Mouse (Mus musculus) cerebellum, postnatal 25 days (tissue): ENCODE measurements at regions not wholly inside any gene's neighbourhood (a gene's known extent, or its start where the extent isn't known, plus 50 kb on each side); places are given as distances from the start of the nearest gene placed in this dataset.
A peak's percentile ranks its signal among the peaks of the same experiment; 100 is the strongest.
"Not testable (repeated sequence)": the region's sequence is repeated elsewhere in the genome, so short reads cannot be mapped to it uniquely, and the experiment has no call there.

Source experiments
- DNase-seq, 2 experiments: peaks; one replicate each; pipeline ENCODE4 v3.0.0; 2021; ENCODE audit warnings: mixed read lengths in 2 of 2

DNA sequence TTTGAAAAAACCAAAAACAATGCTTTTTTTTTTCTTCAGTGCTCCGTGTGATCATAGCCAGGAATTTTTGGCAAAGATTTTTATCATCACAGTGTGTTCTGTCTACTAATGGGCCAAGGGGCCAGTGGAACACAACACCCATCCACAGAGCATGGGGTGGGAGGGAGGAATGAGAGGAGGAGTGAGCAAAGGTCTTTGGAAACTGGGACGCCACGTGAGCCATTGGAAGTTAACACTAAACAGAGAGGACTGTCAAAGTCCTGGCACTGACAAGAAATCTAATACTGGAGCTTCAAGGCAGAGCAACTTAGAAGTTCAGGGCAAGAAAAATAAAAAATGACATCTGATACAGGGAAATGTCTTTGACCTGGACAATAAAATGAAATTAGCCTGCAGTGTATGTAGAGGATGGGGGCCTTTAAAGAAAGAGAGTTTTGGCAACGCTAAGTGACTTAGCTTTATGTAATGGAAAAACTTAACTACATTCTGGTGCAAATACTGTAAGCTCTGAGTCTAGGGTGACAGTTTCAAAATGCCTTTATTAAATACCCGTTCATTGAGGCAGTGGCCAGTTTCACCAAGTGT, 133.5 kb upstream of the Gm12728 start:
- no peak for DNase-seq

DNA sequence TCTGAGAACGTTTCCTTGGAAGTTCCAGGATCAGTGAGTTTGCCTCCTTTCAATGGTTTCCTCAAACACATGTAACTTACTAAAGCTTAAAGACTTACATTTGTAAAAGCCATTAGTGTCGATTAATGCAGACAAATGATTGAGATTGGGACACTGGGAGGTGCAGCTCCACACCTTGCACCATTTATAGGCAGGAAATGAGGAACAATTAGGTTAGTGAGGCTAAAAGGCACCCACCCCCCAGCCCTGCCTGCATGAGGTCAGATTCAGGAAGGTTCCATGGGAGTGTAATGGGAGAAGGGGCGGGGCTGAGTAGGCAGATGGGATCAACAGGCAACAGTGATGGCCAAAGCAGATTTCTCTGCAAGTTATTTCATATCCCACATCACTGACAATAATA, 131.1 kb upstream of the Gm12728 start:
- DNase-seq = no peak

DNA sequence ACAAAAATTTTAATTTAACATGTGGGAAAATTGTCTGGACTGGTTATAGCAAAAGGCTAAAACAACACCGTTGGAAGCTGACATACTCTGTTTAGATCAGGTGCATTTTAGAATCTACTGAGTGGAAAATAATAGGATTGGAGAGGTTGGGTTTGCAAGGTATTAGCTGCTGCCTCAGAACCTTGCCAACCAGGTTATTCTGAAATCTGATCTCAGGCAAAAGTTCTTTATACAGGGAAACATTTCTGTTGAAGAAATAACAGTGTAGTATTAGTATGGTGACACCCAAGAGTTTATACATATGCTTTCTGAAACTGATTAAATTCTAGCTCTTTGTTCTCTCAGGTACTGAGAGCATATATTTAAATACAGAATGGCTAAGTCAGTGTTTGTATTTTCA, 113.0 kb upstream of the Gm12728 start:
- no peak for DNase-seq

DNA sequence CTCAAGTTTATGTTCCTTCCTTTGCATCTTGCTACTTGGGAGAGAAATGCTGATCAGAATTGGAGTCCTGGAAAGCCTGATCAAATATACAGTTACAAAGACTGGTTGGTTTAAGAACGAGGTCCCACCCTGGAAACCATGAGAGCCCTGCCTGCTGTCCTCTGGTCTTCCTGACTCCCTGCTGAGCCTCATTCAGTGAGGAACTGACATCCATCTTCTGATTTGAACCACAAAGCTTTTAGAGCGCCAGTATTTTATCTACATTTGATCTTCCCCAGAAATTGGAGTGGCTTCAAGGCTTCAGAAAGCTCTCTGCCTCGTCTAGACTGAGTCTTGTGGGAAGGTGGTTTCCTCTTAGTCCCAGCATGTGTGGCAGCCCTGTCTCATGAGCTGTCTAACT, 99.0 kb upstream of the Gm12728 start:
- DNase-seq = no peak

DNA sequence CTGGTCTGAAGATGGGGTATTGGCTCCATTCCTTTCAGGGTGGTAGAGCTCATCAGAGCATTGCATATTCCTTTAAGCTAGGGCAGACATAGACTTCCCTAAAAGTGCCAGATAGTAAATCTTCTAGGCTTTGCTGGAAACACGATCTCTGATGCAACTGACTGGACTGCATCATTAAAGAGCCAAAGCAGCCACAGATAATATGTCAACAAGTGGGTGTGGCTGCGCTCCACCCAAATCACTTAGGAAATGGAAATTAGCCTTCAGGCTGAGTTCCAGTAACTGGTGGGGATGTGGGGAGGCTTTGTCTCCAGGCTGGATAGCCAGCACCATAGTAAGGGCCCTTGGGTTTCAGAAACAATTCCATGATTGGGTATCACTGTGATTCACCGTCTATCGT, 97.3 kb upstream of the Gm12728 start:
- no peak for DNase-seq

DNA sequence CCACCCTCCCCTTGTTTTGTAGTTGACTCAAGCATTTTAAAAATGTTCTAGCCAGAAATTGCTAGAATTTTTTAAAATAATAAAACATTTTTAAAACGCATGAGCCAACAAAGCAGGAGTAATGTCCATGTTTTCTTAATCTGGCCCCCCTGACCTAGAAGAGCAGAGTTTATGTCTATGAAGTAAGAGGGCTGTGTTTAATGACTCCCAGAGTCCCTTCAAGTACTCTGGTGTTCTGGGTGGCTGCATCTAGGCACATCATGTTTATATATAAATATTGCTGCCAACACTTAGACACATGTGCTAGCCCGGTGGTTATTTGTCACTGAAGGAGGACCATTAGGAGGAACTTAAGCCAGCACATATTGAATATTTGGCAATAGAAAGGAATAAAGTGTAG, 93.8 kb upstream of the Gm12728 start:
- no peak for DNase-seq

DNA sequence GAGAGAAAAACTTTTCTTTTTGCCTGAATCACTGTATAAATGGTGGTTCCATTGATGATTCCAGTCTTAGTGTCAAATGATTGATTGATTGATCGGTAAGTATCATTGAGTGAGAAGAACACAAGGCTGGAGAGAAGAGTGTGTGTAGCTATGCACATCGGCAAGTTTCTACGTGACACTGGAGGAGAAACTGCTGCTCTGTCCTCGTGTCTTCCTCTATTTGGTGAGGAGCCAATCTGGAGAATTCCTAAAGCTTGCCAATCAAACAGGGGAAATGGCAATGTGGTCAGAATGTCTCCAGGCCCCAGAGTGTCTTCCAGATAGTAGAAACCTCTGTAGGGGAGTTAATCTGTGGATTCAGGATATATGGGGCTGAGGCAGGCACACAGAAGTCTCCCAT, 92.5 kb upstream of the Gm12728 start:
- DNase-seq = no peak

DNA sequence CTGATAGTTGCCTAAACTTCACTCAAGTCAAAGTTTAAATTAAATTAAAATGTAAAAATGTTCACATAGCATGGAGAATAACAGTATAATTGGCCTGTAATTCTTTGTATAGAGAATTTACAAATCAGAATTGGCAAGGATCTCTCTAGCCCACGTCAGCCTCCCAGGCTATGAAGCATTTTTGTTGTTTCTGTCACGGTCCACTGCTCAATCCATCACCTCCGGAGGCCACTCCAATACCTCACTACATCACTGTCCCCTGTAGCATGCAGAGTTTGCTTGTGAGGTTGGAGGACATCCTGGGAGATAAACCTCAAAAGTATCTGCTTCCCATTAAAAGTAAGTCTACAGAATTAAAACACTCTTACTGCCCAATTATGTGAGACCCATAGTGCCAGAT, 87.6 kb upstream of the Gm12728 start:
- DNase-seq = no peak

DNA sequence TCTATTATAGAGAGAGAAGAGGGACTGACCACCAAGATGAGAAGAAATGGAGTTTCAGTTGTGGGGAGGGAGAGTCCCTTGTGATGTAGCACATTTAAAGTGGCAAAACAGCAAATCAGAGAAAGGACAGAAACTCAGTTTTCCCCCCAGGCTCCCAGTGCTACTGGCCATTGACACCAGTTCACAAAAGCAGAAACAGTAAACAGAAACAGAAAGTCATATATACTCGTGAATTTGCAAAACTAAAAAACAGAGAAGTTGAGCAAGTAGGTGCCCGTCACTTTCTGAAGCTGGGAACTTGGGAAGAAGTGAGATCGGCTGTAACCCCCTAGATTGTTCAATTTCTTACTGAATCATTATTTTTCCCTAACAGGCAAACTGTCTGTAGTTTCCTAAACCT, 86.3 kb upstream of the Gm12728 start:
- no peak for DNase-seq

DNA sequence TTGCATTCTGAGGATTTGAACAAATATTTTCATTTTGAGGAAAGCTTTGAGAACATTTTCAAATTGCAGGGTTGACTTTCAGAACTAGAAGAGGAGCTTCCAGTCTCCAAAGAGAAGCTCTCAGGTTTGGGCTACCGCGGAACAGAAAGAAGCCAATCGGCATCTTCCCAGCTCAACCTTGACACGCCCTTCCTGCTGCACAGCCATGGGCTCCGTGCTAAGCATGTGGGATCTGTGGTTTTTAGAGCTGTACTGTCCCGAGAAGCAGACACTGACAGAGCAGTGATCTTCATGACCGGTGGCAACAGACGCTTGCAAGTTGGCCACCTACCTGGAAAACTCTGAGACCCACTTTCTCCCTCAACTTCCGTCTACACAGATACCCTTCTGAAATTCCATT, 85.4 kb upstream of the Gm12728 start:
- no peak for DNase-seq

DNA sequence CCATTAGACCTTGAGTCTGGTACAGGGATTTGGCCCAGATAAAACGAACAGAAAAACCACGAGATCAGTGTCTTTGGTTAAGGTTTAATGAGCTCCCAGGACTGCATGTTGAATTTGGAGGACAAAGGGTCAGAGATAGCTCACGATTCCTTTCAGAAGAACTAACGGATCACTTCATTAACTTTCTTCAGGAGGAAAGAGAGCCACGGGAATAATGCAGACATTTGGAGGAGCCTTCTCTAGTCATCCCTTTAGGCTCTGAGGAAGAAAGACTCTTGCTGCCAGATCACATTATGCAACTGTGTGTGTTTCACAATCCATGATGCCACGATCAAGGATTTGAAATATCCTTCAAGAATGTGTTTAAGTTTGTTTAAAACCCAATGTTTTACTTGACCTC, 83.7 kb upstream of the Gm12728 start:
- no peak for DNase-seq

DNA sequence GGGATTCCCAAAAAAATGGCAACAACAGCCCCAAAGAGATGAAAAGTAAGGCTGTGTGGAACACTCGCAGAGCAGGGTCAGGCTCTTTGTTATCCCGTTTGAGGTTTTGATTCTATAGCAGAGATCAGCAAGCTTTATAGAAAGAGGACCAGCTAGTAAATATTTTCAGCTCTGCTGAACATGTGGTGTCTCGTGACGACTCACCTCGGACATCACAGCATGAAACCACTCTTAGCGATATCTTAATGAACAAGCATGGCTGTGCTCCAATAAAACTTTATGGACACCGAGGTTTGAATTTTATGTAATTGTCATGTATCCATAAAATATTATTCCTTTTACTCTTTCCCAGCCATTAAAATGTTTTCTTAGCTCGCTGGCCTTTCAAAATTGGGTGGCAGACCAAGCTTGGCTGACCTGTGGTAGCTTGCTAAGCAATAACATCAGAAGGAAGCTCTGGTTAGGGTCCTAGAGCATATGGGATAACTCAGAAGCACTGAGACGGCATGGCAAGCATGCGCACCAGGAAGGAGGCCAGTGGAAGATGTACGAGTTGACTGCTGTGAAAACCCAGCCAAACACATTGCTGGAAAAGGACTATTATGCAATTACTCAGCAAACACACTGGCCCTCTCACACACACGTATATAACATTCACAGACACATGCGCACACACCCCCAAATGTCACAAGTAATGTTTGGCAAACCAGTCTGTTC, 81.4 kb upstream of the Gm12728 start:
- no peak for DNase-seq

DNA sequence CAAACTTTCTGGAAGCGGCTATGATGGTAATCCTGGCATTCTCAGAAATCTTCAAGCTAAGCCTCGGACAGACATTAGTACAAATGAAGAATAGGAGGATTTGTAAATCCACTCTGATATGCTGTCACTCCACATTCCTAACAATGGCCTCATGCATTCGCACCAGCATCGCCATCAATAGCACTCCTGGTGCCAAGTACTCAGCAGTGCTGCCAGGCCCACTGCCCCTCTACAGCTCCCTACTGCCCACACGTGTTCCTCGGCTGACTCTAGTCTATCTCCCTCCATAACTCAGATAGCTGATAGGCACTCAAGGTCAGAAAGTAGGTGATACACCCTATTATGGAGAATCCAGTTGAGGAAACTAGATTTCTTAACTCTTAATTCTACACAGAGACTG, 75.7 kb upstream of the Gm12728 start:
- DNase-seq = peak in 1 of 2 experiments; percentile 5

DNA sequence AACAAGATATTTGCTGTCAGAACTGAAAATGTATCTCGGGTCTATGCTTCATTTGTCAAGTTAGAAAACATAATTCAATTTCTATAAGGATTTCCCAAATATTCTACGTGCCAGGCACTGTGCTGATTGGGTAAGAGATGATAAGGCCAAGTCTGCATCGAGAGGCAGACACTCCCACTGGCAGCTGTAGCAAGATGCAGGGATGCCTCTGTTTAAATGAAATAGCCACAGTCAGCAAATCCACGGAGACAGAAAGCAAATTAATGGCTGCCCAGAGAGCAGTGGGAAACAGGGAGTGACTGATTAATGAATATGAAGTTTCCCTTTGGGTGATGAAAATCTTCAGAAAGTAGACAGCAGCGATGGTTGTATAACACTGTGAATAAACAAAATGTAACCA, 71.6 kb upstream of the Gm12728 start:
- DNase-seq = no peak

DNA sequence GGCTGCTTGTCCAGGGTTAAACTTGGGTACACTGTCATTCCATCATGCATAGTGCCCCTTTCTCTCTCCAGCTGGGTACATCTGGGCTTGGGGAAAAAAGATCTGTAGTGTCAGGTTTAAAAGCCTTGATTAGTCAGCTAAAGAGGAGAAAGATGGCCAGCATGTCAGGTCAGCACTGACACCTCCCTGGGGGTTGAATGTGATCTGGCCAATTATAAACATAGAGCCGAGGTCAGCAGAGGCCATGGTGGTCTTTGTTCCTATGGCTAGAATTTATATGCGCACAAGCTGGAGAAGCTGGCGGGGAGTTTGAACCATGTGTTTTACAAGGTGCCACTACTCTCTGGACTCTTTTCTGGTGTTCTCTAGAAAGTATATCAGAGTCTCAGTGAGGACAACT, 61.0 kb upstream of the Gm12728 start:
- DNase-seq = no peak

DNA sequence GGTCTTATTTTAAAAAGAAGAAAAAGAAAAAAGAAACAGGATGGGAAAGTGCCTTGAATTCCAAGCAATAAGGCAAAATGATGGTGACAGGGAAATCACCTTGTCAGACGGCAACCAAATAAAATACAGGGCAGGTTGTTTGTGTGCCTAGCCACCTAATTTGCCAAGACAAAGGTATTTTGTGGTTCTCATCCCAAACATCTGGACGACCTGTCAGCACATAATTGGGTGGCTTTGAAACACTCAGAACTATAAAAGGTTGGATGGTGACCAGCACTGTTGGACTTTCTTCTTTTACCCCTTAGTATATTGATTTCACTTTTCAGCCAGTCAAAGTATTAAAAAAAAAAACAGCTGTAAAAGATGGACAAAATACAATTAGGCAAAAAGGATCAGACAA, 58.8 kb upstream of the Gm12728 start:
- DNase-seq = no peak

DNA sequence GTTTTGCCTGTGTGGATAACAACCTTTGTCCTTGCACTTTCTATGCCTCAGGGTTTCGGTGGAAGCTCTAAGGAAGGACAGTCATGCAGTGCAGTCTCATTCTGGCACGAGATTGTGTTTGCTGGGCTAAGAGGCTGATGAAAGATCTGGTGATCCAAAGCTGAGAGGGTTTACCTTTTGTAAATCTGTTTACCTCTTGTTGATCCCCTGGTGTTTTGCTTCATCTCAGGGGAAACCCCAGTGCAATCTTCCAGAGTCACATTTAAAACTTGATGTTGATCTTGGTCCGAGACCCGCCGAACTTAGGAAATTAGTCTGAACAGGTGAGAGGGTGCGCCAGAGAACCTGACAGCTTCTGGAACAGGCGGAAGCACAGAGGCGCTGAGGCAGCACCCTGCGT, 54.6 kb upstream of the Gm12728 start:
- not testable (repeated sequence) for DNase-seq
